Mouse (Mus musculus): Measurements from ENCODE around the gene Recql5.

Gene Recql5

DNA sequence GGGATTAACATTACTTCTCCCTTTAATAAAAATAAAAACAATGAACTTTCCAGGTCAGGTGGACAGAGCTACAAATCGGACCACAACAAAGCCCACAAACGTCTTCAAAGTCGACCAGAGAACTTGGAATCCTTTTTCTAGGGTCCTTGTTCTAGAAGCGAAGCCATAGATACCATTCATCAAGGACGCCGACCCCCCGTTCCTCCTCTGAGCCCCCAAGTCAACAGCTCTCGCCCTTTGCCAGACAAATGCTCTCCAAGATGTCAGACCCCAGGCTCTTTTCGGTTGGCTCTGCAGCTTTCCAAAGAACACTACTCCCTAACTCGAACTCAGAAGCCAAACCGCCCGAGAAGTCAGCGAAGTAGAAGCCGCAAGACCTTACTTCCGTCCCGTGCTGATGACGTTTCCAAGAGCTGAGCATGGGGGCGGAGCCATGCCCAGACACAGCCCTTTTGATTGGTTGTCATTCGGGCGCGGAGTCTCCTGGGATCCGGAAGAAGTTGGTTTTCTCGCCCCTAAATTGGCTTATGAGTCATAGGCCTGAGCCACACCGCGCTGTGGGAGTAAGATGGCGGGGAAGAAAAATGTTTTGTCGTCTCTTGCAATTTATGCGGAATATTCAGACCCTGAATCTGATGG is at the start of gene Recql5, which contains the start of gene Sap30bp:
TSS of gene Recql5 (minus strand) at position 370 of the 639 bp plus-strand sequence.
TSS of gene Sap30bp (plus strand) at position 175 of the 639 bp plus-strand sequence.
- DNase-seq = peak; percentile 97

DNA sequence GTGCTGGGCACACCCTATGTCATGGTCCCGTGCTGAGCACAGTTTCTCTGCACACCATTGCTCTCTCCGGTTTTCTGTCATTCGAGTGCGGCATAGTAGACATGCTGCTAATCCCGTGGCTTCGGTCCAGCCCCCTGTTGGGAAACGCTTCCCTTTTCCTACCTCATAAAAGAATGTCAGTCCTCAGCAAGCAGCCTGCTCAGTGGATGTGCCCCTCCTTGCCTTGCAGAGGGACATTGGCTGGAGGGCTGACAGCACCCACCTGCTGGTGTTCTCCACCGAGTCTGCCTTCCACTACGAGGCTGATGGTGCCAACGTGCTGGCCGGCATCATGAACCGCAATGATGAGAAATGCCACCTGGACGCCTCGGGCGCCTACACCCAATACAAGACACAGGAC is 49.2 kb upstream of the Recql5 start:
- DNase-seq = no peak

DNA sequence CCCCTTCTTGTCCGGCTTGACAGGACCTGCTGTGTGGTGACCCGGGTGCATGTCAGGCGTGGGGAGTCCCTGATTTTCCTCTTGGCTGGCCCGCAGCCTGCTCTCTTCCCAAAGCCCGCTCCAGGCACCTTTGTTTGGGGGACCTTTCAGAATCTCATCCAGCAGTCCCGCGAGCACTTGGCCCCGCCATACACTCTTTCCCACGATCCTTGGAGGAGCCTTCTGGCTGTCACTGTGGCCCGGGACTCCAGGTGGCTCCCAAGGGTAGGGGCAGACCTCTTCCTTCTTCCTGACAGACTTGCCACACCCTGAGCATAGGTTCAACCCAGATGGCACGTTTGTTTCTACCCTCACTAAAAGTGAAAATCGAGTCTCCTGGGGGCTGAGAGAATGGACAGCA is 42.3 kb upstream of the Recql5 start:
- DNase-seq = no peak

DNA sequence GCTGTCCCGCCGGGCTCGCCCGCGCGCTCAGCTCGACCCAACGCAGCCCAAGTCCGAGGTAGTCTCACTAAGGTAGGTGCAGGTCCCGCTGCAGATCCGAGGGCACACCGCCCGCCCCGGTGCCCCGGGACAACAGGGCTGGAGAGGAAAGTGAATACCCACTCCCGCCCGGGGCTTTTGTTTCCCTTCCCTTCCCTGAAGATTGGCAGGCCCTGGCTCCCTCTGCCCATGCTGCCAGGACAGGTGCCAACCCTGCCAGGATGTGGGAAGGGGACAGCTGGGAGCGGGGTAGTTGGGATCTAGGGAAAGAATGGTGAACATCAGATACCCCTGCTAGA is 41.8 kb upstream of the Recql5 start:
- no peak for DNase-seq

DNA sequence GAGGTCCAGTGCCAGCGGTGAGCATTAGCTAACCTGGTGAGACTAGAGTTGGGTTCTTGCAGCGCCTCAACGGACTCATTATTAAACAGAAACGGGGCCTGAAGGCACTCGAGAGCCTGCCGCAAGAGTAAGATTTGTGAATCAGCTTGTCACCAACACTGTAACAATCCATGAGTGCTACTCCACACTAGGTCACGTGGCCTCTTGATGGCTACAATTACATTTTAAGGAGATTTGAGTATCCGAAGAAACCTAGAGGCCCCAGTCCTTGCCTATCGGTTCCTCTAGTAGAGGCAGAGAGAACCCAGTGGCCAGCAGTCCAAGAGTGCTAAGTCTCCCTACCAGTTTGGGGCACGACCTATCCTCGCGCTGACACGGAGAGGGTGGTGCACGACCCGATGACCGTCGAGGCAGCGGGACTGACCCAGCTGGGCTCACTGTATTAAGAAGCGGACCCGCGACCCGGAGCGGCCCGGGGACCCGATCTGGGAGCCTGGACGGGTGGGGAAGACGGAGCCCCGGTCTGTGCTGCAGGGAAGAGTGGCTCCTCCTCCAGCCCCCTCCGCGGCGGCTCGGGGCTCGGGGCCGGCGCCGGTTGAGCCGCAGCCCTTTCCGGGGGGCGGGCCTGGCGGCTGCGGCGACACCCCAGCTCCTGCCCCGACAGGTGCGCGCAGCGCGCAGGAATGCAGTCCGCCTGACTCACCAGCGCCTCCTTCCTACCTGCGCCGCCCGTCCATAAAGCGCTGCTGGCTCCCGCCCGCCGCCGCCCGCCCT is 41.2 kb upstream of the Recql5 start, which contains the start of gene Itgb4:
TSS of gene Itgb4 (plus strand) at position 401 of the 774 bp plus-strand sequence.
- DNase-seq = peak; percentile 53

DNA sequence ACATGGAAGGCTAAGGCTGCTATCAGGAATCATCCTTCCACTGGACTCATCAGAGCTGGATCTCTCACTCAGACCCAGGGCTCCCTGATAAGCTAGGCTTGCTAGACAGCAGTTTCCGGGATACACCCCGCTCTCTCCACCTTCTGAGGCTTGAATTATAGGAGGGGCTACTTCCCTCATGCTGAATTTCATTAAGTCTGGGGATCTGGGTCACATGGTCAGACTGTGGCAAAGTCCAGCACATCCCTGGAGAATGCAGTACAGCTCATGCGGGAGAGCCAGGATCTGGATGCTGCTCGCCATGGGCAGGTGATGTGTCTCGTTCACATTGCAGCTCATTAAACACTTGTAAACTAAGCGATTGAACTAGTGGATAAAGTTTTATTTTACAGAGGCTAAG is 37.7 kb upstream of the Recql5 start:
- no peak for DNase-seq

DNA sequence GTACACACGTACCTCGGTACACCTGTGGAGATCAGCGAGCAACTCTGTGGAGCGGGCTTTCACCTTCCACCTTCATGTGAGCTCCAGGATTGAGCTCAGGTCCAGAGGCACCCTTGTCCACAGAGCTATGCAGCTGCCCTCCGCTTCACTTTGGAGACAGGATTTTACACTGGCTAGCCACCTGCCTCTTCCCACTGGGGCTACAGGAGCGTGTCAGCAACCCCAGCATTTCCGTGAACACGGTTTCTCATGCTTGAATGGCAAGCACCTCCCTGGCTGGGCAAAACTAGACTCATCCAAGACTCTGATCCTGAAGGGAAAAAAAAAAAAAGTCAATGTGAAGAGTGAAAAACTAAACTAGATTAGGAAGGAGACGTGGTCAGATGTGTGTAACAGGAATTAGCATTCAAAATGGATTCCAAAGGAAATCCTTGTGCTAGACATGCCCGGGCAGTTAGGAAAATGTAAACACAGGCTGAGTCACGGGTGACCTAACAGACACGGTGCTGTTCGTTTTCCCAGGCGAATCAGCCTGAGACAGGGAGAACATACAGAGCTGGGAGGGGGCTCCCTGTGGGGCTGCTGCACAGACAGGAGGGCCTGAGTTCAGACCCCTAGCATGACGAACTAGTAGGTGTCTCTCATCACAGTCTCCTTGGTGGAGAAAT is 36.9 kb upstream of the Recql5 start:
- no peak for DNase-seq

DNA sequence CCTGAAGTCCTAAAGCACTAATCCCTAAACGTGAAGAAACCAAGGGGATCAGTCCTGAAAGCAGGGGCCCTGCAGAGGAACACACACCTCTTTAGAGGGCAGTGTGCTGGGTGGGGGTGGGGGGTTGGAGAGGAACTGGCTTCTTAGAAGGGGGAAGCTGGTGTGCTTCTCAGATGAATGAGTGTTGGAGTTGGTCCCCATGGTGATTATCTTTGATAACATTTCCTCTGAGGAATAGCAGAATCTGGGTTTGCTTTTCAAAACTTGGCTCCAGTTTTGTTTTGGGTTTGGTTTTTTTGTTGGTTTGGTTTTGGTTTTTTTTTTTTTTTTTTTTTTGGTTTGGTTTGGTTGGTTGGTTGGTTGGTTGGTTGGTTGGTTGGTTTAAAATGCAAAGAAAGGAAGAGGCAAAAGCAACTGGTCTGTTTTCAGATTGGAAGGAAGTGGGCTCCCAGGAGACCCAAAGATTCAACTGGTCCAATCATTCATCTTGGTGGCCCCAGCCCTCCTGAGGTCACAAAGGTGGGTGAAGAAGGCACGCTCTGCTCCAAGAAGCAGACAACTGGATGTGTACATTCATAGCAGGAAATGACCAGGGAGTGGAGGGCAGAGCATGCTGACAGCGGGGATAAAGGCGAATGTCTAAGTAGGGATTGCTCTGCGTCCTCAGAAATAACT is 35.6 kb upstream of the Recql5 start:
- no peak for DNase-seq

DNA sequence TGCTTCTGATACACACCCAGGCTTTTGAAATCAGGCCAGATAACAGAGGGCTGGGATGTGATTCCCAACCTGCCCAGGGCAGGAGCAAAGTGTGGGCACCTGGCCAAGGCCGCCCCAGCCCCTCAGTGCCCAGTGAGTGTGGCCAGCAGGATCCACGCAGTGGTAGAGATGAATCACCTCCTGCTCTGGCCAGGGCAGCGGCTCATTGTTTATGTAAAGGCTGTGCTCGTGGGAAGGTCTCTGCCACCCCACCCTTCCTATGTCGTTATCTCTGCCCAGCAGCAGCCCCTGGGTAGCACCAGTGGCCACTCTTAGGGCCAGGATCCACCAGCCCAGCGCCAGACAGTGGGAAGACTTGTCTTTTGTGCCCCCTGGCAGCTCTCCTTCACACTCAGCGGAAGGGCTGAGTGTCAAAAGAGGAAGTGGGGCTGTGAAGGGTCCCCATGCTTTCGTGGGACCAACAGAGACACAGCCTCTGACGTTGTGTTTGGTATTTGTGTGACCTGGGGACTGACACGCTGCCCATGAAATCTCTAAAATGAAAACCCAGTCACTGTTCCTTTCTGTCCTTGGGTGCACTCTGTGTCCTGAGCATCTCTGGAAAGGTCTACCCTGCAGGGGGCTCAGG is 31.8 kb upstream of the Recql5 start:
- DNase-seq = peak; percentile 79

DNA sequence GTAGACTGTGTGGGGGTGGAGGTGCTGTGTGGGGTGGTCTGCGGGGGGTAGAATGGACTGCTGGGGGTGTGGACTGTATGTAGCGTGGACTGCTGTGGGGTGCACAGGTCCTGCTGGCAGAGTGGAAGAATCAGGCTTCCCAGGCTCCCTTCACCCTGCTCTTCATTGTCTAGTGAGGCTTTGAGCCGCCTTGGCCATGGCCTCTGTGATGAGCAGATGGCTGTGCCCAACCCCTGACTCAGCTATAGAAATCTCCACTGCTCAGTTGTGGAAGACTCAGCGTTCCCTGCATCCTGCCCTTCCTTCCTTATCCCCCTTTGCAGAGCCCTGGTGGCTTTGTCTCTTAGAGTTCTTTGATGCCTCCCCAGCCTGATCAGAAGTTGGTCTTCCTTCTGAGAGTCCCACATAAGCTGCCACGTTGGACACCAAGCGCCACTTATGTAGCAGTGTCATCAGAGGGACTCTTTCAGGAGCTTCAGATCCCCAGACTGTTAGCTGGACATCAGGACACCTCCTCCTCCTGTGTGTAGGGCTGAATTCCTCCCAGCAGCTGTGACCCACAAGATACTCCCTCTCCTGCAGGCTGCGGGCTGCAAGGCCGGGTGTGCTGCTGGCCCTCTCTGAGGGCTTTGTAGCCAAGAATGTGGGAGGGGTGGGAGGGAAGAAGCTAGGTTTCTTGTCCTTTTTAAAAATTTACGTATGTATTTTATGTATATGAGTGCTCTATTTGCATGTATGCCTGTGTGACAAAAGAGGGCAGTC is 29.6 kb upstream of the Recql5 start:
- no peak for DNase-seq

DNA sequence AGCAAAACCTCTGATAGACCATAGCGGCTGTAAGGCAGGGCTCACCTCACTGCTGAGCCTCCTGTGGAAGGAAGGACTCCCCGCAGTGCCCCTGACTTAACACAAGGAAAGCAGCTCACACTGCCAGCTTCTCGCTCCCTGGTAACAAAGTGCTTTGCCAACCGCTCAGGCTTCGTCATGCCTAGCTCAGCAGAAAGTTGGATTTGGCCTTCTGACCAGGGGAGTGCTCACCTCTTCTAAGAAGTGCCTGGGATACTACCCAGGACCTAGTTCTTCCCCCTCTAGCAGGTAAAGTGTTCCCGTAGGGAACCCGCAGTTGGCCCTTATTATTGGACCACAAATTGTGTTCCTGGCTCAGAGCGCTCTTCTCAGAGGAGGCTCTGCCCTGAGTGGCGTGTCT is 25.7 kb upstream of the Recql5 start:
- DNase-seq = no peak

DNA sequence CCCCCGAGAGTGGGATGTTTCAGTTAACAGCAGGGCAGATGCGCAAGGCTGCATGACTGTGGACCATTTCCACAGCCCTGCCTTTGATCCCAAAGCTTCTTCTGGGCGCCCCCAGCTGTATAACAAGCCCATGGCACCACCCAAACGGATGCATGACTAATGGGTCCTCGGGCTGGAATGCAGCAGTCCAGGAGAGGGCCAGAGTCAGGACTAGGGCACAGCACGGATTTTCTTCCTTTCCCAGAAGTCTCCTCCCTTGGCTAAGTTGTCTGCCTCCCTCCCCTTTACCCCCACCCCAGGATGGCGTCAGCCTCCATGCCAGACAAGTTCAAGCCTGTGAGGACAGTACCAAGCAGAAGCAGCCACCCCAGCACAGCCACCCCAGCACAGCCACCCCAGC is 24.7 kb upstream of the Recql5 start:
- DNase-seq = no peak

DNA sequence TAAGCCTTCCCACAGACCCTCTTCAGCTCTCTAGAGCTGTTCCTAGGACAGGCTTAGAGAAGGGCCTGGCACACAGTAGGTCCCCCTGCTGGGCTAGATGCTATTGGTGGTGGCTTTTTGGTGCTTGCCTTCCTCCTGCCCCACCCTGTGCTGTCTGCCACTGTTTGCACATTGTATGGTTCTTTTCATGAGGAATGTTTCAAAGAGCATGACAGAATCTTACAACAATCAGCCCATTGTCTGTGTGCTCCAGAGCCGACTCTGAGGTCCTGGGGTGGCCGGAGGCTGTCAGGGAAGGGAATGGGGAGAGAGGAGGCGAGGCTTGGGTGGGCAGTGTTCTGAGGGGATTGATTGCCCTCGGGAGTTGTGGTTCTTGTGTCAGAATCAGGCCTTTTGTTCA is 23.2 kb upstream of the Recql5 start:
- DNase-seq = no peak

DNA sequence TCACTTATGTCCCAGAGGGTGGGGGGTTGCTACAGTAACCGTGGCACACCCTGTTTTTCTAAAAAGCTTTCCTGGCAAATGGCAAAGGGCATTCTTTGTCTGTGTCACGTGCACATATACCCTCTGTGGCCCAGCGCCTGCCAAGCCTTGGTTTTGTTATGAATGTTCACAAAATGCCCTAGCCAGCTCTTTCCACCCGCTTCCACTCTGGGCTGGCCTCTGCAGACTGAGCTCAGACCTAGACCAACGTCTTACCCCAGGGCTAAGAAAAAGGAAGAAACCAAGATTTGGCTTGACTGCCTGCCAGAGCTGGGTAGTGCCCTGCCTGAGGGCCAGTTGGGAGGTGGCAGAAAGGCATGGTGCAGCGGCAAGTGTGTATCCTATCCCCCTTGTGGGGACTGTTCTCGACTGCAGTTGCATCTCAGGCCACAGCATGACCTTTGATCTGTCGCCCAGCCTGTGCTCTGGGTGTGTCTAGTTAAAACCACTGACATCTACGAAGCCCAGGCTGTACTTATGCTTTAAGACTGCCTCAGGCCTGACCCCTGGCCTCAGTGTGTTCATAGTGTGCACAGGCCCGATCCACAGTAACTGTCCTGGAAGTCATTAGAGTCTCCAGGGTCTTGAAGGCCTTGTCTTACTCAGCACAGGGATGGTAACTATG is 22.1 kb upstream of the Recql5 start:
- no peak for DNase-seq

DNA sequence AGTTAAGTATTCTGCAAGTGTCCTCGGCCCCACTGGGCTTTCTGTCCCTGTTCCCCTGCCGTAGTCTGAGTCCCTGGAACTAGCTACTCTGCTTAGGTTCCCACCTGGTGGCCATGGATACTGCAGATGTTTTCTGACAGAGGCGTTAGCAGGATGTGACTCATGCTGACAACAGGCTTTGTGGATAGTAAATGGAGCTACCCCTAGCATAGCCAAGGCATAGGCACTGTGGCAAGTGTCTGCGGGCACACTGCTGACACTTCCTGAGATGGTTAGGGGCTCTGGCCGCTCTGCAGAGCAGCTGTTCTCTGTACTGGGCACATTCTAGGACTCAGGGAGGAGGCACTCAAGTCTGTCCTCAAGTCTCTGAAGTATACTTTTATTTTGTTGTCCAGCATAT is 21.4 kb upstream of the Recql5 start:
- no peak for DNase-seq

DNA sequence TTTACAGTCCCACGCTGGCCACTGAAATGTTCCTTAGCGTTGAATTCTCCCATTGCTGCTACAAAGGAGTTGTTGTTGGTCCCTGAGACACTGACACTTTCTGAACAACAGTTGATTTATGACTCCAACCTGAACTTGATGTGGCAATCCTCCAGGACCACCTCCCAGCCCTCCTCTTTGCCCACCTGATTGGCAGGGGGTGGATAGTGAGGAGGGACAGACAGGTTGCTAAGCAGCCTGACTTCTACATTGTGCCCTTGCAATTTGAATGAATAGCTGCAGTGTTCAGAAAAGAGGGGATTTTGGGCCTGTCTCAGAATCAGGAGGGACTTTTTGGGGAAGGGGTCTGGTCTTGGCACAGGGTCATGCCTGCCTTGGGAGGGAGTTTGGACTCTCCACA is 17.4 kb upstream of the Recql5 start:
- no peak for DNase-seq

DNA sequence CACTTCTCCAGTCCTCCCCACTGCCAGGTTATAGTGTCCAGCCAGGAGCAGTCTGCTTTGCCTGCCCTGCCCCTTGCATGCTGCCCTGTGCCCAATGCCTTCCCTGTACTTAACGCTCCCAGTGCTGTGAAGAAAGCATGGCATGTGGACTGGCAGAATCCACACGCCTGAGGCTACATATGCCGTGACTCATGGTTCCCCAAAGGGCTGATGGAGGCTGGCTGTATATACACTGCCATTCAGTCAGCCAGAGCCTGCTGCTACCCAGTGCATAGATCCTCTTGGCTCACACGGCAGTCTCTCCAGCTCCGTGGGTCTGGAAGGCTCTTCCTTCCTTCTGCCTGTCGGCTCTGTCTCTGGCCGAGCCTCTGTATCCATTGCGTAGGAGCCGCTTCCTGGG is 15.0 kb upstream of the Recql5 start:
- DNase-seq = no peak

DNA sequence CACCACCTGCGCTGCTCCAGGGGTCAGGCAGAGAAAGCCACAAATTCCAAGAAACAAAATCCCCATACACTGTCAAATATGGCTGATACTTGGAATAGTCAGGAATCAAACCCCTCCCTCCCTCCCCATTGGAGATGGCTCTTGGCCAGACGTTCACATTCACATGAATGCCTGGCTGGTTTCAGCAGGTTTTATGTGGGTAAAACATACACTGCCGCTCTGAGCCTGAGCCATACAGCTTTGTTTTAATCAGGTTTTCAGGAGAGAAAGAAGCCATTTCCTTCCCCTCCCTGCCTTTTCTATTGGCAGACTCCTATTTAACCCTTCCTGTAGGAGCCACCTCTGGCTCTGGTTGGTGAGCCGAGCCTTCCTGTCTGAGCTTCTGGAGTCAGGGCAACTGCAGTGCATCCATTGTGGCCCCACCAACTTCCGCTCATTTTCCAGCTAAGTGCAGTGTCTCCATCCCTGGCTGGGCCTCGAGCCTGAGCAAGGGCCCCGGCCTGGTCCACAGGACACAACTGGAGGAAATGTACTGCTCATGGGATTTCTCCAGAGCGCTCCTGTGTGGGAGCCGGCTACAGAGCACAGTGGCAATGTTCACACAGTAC is 13.0 kb upstream of the Recql5 start:
- DNase-seq = no peak

DNA sequence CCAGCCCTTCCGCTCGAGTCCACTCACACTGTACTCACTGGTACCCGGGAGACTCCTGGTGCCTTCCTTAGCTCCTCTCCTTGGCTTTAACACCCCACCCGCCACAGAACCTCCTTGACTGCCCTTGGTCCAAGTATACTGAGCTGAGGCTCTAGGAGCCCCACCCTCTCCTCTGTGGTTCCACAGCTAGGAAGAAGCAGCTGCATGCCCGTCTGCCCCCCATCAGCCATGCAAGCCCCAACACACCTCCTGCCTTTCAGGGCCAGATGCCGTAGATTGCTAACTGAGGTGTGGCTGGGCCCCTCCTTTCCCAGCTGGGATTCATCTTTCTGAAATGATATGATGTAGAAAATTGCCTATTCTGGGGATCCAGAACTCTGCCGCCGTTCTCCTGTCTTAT is 12.0 kb upstream of the Recql5 start:
- no peak for DNase-seq

DNA sequence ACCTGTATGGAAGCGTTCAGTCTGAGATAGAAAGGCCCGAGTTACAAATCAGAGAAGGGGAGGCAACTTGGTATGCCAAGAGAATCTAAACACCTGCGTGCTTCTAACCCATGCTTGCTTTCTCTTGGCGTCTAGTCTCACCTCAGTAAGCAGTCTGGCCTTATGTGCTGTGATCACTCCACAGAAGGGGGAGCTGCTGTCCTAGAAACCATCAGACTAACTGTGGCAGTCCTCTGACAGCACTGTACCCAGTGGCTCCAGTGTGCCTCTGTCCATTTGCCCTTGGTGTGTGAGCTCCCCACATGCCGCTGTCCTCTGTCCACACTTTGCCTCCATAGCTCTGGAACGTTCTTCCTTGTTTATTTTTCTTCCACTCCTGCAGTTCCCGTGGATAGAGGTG is 8.7 kb upstream of the Recql5 start:
- DNase-seq = no peak

DNA sequence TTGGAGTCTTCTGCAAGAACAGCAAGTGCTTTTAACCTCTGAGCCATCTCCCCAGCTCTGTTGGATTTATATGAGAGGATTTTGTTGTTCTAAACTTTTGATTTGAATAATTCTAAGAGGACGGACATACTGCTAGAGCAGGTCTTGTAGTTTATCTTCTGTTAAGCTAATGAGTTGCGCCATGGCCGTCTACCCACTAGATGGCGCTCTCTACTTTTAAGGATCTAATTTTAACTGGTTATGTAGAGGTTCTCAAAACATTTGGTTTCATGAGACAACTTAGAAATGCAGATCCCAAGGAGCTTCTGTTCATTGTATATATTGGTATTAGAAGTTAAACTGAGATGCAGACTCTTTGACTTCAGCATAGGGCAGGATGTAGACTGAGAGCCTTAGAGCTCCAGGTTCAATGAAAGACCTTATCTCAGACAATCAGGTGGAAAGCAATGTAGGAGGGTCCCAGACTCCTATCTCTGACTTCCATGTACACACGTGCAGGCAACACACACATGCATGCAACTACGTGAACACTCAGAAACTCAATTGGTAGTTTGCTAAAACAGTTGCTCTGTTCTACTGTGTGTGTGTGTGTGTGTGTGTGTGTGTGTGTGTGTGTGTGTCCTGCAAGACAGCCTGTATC is 6.5 kb upstream of the Recql5 start:
- DNase-seq = peak; percentile 75
